Mouse (Mus musculus): ENCODE measurements around the gene Golga4. TPM values are rescaled to one million over a fixed set of nuclear protein-coding genes. Genes with fewer than 3 reads are reported as not detected.

Golga4 gene
- 52.4 and 55.2 TPM in 2 replicates for polyA plus RNA-seq (2014; fragmentation: Nextera tagmentation; extraction: Ambion mirVana)

DNA sequence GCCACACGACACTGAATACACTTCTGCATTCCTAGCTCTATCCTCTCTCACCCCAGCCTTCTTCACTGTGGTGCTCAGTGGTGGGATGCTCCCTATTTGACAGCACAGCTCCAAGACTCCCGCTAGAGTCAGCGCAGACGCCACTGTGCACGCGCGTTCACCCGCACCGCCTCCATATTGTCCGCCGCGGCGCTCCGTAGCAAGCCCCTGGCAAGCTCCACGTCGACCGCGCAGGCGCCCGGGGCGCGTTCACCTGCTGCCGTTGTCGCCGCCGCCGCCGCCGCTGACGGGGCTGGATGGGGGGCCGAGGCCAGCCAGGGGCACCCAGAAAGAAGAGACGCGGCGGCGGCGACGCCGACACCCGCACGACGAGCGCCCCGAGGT is at the start of gene Golga4:
Golga4 (plus strand) TSS at position 248 of the 384 bp plus-strand sequence.
- DNase-seq (ENCODE audit: low spot score) (peak; percentile 93), ATAC-seq (ENCODE audit: insufficient read depth, low FRiP score, low TSS enrichment) (peak; percentile 89)
- WGBS: under 1% methylated on average over 43 of the region's 43 CpGs
- no peaks in the 10 kb centered on the region for H3K9me3 ChIP-seq (ENCODE audit: control insufficient read depth, low read length)
- peak within 1 kb of the TSS; percentile 97 for H3K4me2 ChIP-seq (ENCODE audit: low read depth)
- no peaks in the 10 kb centered on the region for H3K36me3 ChIP-seq (ENCODE audit: control insufficient read depth, insufficient read depth, low read length)
- H3K27ac ChIP-seq (ENCODE audit: low read depth, low read length): peak within 1 kb of the TSS; percentile 53; the same call in 1 of the 2 replicates
- H3K4me3 ChIP-seq (ENCODE audit: low read depth, low read length): peak within 1 kb of the TSS; percentile 95
- peaks cover 7% of the 10 kb centered on the region; the same call in 1 of the 2 replicates for H3K4me1 ChIP-seq (ENCODE audit: control insufficient read depth, insufficient read depth, low read length)
- peak within 1 kb of the TSS; percentile 96 for H3K9ac ChIP-seq (ENCODE audit: low read length)
- H3K27me3 ChIP-seq (ENCODE audit: control insufficient read depth, insufficient read depth, low read length): no peaks in the 10 kb centered on the region

DNA sequence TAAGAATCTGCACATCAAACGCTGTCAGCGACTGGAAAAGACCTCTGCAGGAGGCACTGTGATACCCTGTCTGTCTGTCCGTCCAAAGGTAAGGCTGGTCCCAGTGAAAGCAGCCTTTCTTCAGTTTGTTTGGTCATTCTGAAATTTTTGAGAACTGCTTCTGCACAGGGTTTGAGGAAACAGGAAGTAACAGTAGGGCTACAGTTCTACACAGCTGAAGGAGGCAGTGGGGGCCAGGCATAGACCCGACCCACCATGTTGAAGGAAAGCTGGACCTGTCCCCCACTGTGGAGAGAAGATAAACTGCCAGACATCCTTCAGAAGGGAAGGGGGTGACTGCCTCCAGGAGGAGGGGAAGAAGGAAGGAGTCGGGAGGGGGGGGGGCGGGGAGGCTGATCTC is 49.7 kb upstream of the Golga4 start:
- Histone ChIP-seq H3K4me1 (ENCODE audit: control insufficient read depth, insufficient read depth, low read length) (no peaks in the 10 kb centered on the region), H3K27me3 (ENCODE audit: control insufficient read depth, insufficient read depth, low read length) (no peaks in the 10 kb centered on the region), H3K4me3 (ENCODE audit: low read depth, low read length) (no peak overlapping the region), H3K9ac (ENCODE audit: low read length) (no peak overlapping the region), H3K4me2 (ENCODE audit: low read depth) (no peak overlapping the region), H3K9me3 (ENCODE audit: control insufficient read depth, low read length) (no peaks in the 10 kb centered on the region), H3K36me3 (ENCODE audit: control insufficient read depth, insufficient read depth, low read length) (no peaks in the 10 kb centered on the region), H3K27ac (ENCODE audit: low read depth, low read length) (no peak overlapping the region)
- no peak for ATAC-seq (ENCODE audit: insufficient read depth, low FRiP score, low TSS enrichment)
- WGBS: 37% methylated on average over 5 of the region's 6 CpGs
- DNase-seq (ENCODE audit: low spot score): no peak

- H3K27me3 ChIP-seq (ENCODE audit: control insufficient read depth, insufficient read depth, low read length): no peaks in the 10 kb centered on the region
- ATAC-seq (ENCODE audit: insufficient read depth, low FRiP score, low TSS enrichment) (no peak), DNase-seq (ENCODE audit: low spot score) (no peak)
- H3K9me3 ChIP-seq (ENCODE audit: control insufficient read depth, low read length): no peaks in the 10 kb centered on the region
- no peaks in the 10 kb centered on the region for H3K4me1 ChIP-seq (ENCODE audit: control insufficient read depth, insufficient read depth, low read length)
- WGBS: 12% methylated on average over 5 of the region's 5 CpGs
- H3K4me3 ChIP-seq (ENCODE audit: low read depth, low read length): no peak overlapping the region
- no peak overlapping the region for H3K27ac ChIP-seq (ENCODE audit: low read depth, low read length)
- no peak overlapping the region for H3K9ac ChIP-seq (ENCODE audit: low read length)
- no peak overlapping the region for H3K4me2 ChIP-seq (ENCODE audit: low read depth)
- H3K36me3 ChIP-seq (ENCODE audit: control insufficient read depth, insufficient read depth, low read length): no peaks in the 10 kb centered on the region
Observed at GRCm38 (mm10) chr9:118458039-118458438, 48.0 kb upstream of the Golga4 start.

- no peaks in the 10 kb centered on the region for H3K36me3 ChIP-seq (ENCODE audit: control insufficient read depth, insufficient read depth, low read length)
- DNase-seq (ENCODE audit: low spot score): no peak
- peaks cover 14% of the 10 kb centered on the region for H3K27me3 ChIP-seq (ENCODE audit: control insufficient read depth, insufficient read depth, low read length)
- no peak overlapping the region for H3K27ac ChIP-seq (ENCODE audit: low read depth, low read length)
- no peak overlapping the region for H3K4me3 ChIP-seq (ENCODE audit: low read depth, low read length)
- H3K4me2 ChIP-seq (ENCODE audit: low read depth): no peak overlapping the region
- H3K9ac ChIP-seq (ENCODE audit: low read length): no peak overlapping the region
- 78% methylated on average over 1 of the region's 1 CpGs for WGBS
- no peaks in the 10 kb centered on the region for H3K4me1 ChIP-seq (ENCODE audit: control insufficient read depth, insufficient read depth, low read length)
- H3K9me3 ChIP-seq (ENCODE audit: control insufficient read depth, low read length): no peaks in the 10 kb centered on the region
- no peak for ATAC-seq (ENCODE audit: insufficient read depth, low FRiP score, low TSS enrichment)
Observed at GRCm38 (mm10) chr9:118464031-118464430, 42.0 kb upstream of the Golga4 start.

DNA sequence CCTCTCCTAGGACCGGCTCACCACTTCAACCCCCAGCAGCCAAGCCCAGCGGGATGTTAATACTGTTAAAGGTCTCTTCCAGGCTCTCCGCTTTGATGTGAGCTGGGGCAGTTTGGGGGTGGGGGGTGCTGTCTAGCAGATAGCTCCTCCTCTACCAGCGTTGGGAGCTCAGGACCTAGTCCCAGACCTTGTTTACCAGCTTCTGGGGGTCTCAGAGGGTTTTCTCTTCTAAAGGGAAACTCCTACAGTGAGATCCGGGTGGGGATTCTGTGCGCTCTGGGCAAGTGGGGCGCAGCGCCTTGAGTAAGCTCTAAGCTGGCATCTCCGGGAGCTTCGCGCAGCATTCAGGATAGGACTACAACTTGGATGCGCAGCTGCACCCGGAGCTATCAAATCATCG is 37.8 kb upstream of the Golga4 start:
- Histone ChIP-seq H3K27me3 (ENCODE audit: control insufficient read depth, insufficient read depth, low read length) (peaks cover 49% of the 10 kb centered on the region), H3K4me3 (ENCODE audit: low read depth, low read length) (no peak overlapping the region), H3K9me3 (ENCODE audit: control insufficient read depth, low read length) (no peaks in the 10 kb centered on the region), H3K9ac (ENCODE audit: low read length) (no peak overlapping the region), H3K27ac (ENCODE audit: low read depth, low read length) (no peak overlapping the region), H3K4me1 (ENCODE audit: control insufficient read depth, insufficient read depth, low read length) (no peaks in the 10 kb centered on the region), H3K36me3 (ENCODE audit: control insufficient read depth, insufficient read depth, low read length) (no peaks in the 10 kb centered on the region), H3K4me2 (ENCODE audit: low read depth) (no peak overlapping the region)
- WGBS: under 1% methylated on average over 14 of the region's 14 CpGs
- ATAC-seq (ENCODE audit: insufficient read depth, low FRiP score, low TSS enrichment) (no peak), DNase-seq (ENCODE audit: low spot score) (peak; percentile 30)

- DNase-seq (ENCODE audit: low spot score): peak; percentile 35
- H3K4me2 ChIP-seq (ENCODE audit: low read depth): no peak overlapping the region
- no peak overlapping the region for H3K9ac ChIP-seq (ENCODE audit: low read length)
- H3K27me3 ChIP-seq (ENCODE audit: control insufficient read depth, insufficient read depth, low read length): peaks cover 49% of the 10 kb centered on the region
- no peak for ATAC-seq (ENCODE audit: insufficient read depth, low FRiP score, low TSS enrichment)
- no peaks in the 10 kb centered on the region for H3K4me1 ChIP-seq (ENCODE audit: control insufficient read depth, insufficient read depth, low read length)
- no peak overlapping the region for H3K27ac ChIP-seq (ENCODE audit: low read depth, low read length)
- H3K9me3 ChIP-seq (ENCODE audit: control insufficient read depth, low read length): no peaks in the 10 kb centered on the region
- H3K4me3 ChIP-seq (ENCODE audit: low read depth, low read length): no peak overlapping the region
- H3K36me3 ChIP-seq (ENCODE audit: control insufficient read depth, insufficient read depth, low read length): no peaks in the 10 kb centered on the region
- 6% methylated on average over 16 of the region's 16 CpGs for WGBS
Observed at GRCm38 (mm10) chr9:118469272-118469671, 36.8 kb upstream of the Golga4 start.

GRCm38 (mm10) chr9:118471296-118471695 is 34.8 kb upstream of the Golga4 start:
- Histone ChIP-seq H3K27ac (ENCODE audit: low read depth, low read length) (no peak overlapping the region), H3K27me3 (ENCODE audit: control insufficient read depth, insufficient read depth, low read length) (peaks cover 65% of the 10 kb centered on the region), H3K4me2 (ENCODE audit: low read depth) (no peak overlapping the region), H3K36me3 (ENCODE audit: control insufficient read depth, insufficient read depth, low read length) (no peaks in the 10 kb centered on the region), H3K4me1 (ENCODE audit: control insufficient read depth, insufficient read depth, low read length) (no peaks in the 10 kb centered on the region), H3K9ac (ENCODE audit: low read length) (no peak overlapping the region), H3K4me3 (ENCODE audit: low read depth, low read length) (no peak overlapping the region), H3K9me3 (ENCODE audit: control insufficient read depth, low read length) (no peaks in the 10 kb centered on the region)
- ATAC-seq (ENCODE audit: insufficient read depth, low FRiP score, low TSS enrichment): no peak
- DNase-seq (ENCODE audit: low spot score): no peak
- 1% methylated on average over 3 of the region's 3 CpGs for WGBS

- Histone ChIP-seq H3K4me1 (ENCODE audit: control insufficient read depth, insufficient read depth, low read length) (peaks cover 20% of the 10 kb centered on the region), H3K4me3 (ENCODE audit: low read depth, low read length) (no peak overlapping the region), H3K9me3 (ENCODE audit: control insufficient read depth, low read length) (no peaks in the 10 kb centered on the region), H3K36me3 (ENCODE audit: control insufficient read depth, insufficient read depth, low read length) (no peaks in the 10 kb centered on the region), H3K9ac (ENCODE audit: low read length) (no peak overlapping the region), H3K27me3 (ENCODE audit: control insufficient read depth, insufficient read depth, low read length) (peaks cover 78% of the 10 kb centered on the region), H3K27ac (ENCODE audit: low read depth, low read length) (no peak overlapping the region), H3K4me2 (ENCODE audit: low read depth) (peak overlapping the region; percentile 24; the same call in 1 of the 2 replicates)
- DNase-seq (ENCODE audit: low spot score) (peak; percentile 57), ATAC-seq (ENCODE audit: insufficient read depth, low FRiP score, low TSS enrichment) (no peak; the same call in 1 of the 2 replicates)
- WGBS: 1% methylated on average over 22 of the region's 22 CpGs
Observed at GRCm38 (mm10) chr9:118476211-118476765, 29.8 kb upstream of the Golga4 start.

GRCm38 (mm10) chr9:118476766-118477271 is 29.2 kb upstream of the Golga4 start:
- H3K4me3 ChIP-seq (ENCODE audit: low read depth, low read length): peak overlapping the region; percentile 16; the same call in 1 of the 2 replicates
- peaks cover 20% of the 10 kb centered on the region for H3K4me1 ChIP-seq (ENCODE audit: control insufficient read depth, insufficient read depth, low read length)
- H3K4me2 ChIP-seq (ENCODE audit: low read depth): peak overlapping the region; percentile 24
- under 1% methylated on average over 33 of the region's 33 CpGs for WGBS
- H3K9ac ChIP-seq (ENCODE audit: low read length): no peak overlapping the region
- H3K36me3 ChIP-seq (ENCODE audit: control insufficient read depth, insufficient read depth, low read length): no peaks in the 10 kb centered on the region
- DNase-seq (ENCODE audit: low spot score) (peak; percentile 61), ATAC-seq (ENCODE audit: insufficient read depth, low FRiP score, low TSS enrichment) (no peak)
- H3K27me3 ChIP-seq (ENCODE audit: control insufficient read depth, insufficient read depth, low read length): peaks cover 81% of the 10 kb centered on the region
- H3K27ac ChIP-seq (ENCODE audit: low read depth, low read length): no peak overlapping the region
- no peaks in the 10 kb centered on the region for H3K9me3 ChIP-seq (ENCODE audit: control insufficient read depth, low read length)

All from neural tube, embryonic 11.5 days (tissue).